Mouse (Mus musculus) urinary bladder, postnatal 4 days (tissue): ENCODE results near the gene Brf1.
A peak's percentile ranks its signal among the peaks of the same experiment; 100 is the strongest.

Experiments used
- DNase-seq, 2 experiments: peaks; one replicate each; pipeline ENCODE4 v3.0.0; 2021 to 2022; ENCODE audit warnings: low spot score in 2 of 2

Brf1 gene

DNA sequence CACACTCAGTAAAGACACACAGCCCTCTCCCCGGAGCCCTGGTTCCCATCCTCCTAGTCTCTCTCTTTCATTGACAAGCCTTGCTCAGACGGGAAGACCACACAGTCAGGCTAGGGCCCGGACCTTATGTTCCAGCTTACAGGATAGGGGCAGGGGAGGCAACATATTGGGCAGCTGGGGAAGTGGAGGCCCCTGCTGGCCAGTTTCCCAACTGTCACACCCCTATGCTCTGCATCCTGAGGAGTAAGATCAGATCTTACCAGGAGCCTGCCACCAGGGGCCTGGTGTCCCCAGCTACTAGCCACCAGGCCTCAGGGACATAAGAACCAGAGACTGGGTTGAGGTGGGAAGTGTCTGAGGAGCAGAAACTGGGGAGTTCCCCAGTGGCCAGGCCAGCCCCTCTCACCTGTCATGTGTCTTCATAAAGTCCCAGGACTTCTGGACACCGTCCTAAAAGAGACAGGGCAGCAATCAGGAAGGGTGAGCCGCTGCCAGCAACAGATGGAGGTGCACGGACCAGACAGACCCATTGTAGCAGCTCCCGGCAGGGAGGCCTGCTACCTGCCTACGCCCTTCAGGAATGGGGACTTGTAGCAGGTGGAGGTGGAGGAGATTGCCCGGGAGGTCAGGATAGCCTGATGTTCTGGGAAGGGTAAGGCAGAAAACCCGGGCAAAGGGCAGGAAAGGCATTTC, 61.5 kb downstream of the Brf1 start:
- DNase-seq = no peak

GRCm38 (mm10) chr12:112938366-112938765, 62.1 kb downstream of the Brf1 start:
- DNase-seq = no peak

- no peak for DNase-seq
These were observed 62.6 kb downstream of the Brf1 start for GRCm38 (mm10) chr12:112937906-112938305.

- no peak for DNase-seq
These were observed 67.9 kb downstream of the Brf1 start for GRCm38 (mm10) chr12:112932647-112933046.

- DNase-seq = peak in 1 of 2 experiments; percentile 49
These were observed 70.7 kb downstream of the Brf1 start, which contains the start of gene Jag2 for GRCm38 (mm10) chr12:112929562-112930352. Gene Jag2 (minus strand): TSS chr12:112929776.

DNA sequence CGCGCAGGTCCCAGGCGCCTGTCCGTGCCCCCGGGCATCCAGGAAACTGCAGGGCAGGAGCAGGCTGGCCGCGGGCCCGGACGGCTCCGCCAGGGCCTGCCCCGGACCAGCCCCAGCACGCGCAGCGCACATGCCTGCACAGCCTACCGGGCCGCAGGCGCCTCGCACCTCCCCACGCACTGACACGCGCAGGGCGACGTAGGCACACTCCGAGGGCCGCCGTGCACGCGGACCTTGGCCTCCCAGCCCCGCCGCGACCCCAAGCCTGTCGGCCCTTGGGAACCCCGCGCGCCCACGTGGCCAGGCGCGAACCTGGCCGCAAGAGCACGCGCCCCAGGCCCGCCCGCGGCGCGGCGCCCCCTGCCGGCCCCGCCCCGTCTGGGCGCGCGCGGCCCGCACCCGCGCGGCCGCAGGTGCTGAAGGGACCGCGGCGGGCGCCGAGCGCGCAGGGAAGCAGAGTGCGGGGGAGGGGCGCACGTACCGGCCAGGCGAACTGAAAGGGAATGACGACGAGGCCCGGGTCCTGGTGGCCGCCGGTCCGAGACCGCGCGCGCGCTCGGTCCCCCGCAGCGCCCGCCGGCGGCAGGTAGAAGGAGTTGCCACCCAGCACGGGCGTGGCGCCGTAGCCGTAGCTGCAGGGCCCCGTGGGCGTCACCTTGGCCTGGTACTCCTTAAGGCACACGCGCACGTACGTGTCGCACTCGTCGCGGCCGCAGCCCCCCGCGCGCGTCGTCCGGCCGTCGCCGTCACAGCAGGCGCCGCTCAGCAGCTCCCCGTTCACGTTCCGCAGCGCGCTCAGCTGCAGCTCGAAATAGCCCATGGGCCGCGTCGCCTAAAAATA, 71.9 kb downstream of the Brf1 start:
- DNase-seq = peak in 1 of 2 experiments; percentile 62

- DNase-seq = peak in 1 of 2 experiments; percentile 53
These were observed 73.2 kb downstream of the Brf1 start for GRCm38 (mm10) chr12:112927265-112927664.

DNA sequence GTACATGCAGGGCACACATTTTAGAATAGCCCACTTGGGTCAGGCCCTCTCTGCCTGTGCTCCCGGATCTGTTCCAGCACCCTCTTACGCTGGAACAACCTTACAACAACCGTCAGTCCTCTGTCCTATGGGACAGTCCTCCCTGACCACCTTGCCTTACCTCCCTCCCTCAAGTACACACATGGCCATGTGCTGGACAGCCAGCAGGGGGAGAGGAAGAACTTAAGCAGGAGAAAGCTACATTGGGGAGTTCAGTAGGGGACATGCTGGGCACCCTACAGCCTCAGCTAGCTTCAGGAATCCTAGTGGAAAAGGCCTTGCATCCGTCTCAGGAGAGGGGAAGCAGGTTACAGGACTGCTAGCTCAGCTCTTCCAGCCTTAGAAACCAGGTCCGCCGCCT, 74.6 kb downstream of the Brf1 start:
- DNase-seq = no peak

GRCm38 (mm10) chr12:112922541-112922940, 78.0 kb downstream of the Brf1 start:
- DNase-seq = no peak

- no peak for DNase-seq
These were observed 79.0 kb downstream of the Brf1 start for GRCm38 (mm10) chr12:112921518-112921917.

- no peak for DNase-seq
These were observed 82.6 kb downstream of the Brf1 start for GRCm38 (mm10) chr12:112917906-112918305.

DNA sequence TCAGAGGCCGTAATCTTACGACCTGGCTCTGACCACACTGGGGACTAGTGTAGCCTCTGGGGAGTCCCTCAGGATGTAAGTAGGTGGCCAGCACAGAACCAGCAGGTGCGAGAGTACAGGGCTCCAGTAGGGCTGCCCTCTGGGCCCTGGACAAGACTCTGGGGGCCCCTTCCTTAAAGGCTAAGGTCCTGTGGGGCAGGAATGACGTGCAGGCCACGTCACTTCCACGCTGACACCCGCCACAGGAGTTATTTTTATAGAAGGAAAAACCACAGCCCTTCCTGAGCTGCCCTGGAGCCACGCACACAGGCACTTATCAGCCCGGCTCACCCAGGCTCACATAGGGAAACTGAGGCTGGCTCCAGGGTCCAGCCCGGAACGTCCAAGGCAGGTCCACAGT, 83.0 kb downstream of the Brf1 start:
- no peak for DNase-seq

DNA sequence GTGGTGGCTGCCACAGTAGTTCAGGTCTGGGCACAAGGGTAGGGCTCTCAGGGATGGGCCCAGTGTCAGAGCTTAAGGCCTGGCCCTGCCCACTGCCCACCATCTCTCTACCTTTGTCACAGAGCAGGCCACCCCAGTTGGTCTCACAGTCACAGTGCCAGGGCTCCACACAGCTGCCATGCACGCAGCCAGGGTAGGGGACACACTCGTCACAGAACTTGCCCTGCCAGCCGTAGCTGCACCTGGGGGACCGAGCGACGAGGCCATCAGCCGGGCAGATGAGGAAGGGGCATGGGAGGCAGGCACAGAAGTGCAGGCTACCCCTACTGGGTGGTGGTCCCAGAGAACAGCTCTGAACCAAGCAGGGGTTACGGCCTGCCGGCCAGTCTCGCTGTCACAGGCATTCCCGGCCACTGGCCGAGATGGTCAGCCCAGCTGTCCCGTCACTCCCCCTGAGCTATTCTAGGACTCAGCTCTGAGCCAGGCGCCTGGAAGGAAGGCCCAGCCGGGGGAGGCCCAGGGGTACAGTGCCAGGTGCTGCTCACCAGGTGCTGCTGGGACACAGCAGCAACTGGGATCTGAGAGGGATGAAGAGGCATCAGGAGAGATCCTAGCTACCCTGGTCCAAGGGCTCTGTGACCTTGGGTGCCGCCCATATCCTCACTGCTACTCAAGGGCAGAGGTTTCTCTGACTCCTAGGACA, 83.7 kb downstream of the Brf1 start:
- no peak for DNase-seq

GRCm38 (mm10) chr12:112915587-112915986, 84.9 kb downstream of the Brf1 start:
- DNase-seq = no peak

- no peak for DNase-seq
These were observed 86.0 kb downstream of the Brf1 start for GRCm38 (mm10) chr12:112914527-112914926.

DNA sequence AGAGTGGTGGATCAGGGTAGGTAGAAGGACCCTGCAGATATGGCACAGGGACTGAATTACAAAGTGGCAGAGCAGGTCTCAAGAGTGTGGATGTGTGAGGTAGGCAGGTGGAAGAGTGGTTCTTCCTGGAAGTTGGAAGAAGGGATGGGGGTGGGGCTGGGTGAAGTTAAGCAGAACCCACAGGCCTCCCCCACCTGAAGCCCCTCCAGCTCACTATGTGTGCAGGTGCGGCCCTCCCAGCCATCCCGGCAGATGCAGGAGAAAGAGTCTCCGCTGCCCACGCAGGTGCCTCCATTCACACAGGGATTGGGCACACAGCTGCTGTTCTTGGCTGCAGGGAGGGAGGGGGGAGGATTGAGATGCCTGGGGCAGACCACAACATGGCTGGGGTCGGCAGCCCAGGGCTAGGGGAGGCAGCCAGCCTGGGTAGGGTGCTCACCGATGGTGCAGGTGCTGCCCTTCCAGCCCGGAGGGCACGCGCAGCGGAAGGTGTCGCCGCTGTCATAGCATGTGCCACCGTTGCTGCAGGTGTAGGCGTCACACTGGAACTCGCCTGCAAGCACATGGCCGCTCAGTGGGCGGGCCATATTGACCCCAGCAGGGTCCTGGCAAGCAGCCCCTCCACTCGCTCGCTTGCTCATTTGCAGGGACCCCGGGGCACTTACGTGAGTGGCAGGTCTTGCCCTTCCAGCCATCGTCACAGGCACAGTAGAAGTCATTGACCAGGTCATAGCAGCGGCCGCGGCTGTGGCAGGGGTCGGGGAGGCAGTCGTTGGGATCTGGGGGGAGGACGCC, 87.4 kb downstream of the Brf1 start:
- DNase-seq = no peak

GRCm38 (mm10) chr12:112911701-112912100, 88.8 kb downstream of the Brf1 start:
- DNase-seq = no peak
